Mouse (Mus musculus): ENCODE measurements around the gene Lmf2.
A peak's percentile ranks its signal among the peaks of the same experiment; 100 is the strongest.

Lmf2 gene

GRCm38 (mm10) chr15:89355241-89356187 is at the start of gene Lmf2, which contains the start of gene Ncaph2:
Lmf2 (minus strand) TSS chr15:89355659.
Ncaph2 (plus strand) TSS chr15:89355719.
- DNase-seq (ENCODE audit: low read depth, low spot score) = peak; percentile 84

DNA sequence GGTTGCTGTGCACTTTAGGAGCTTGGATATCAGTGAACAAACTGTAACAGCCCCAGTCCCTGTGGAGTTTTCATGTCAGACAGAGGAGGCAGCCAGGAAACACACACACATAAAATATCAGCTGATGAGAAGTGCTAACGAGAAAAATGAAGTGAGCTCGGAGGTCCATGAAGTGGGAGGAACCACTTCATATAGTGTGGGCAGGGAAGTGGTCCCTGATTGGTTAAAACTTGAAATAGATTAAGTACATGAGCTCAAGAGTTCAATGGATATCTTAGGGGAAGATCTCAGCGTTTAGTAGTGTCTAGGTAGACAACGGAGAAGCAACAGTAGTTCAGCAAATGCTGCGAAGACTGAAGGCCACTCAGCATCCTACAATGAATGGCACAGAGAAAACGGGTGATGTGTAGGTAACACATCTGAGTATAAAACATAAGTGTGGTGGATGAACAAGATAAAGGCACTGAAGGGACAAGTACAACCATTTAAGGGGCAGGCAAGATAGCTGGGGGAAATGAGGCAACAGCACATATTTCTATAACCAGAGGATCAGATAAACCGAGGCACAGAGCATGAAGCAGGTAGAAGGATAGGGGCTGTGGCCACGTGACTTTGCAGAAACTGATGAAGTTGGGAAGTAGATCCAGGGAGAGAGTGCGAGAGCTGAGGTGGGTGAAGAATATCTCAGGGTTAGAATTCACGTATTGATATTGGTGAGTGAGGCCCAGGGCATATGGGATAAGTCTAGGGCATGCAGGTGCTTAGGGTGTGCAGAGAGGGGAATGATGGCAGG is 49.6 kb upstream of the Lmf2 start:
- no peak for DNase-seq (ENCODE audit: low read depth, low spot score)

- DNase-seq (ENCODE audit: low read depth, low spot score) = no peak
Measured at GRCm38 (mm10) chr15:89402471-89402870, 47.0 kb upstream of the Lmf2 start.

DNA sequence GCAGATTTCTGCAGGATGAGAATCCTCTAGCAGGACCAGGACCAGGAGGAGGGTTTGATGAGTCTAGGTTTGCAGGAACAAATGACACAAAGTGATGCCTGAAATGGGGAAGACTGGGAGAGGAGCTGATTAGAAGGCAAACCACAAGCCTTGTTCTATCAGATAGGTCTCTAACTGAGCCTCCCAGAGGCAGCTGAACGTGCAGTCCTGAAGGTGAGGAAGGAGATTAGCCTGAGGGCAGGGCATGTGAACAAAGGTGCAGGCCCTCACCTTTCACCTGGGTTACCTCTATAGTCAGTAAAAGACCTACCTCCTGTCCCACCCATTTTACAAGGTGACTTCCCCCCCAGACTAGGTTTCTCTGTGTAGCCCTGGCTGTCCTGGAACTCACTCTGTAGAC is 44.3 kb upstream of the Lmf2 start:
- DNase-seq (ENCODE audit: low read depth, low spot score) = no peak

GRCm38 (mm10) chr15:89398146-89398545 is 42.7 kb upstream of the Lmf2 start:
- DNase-seq (ENCODE audit: low read depth, low spot score) = no peak

DNA sequence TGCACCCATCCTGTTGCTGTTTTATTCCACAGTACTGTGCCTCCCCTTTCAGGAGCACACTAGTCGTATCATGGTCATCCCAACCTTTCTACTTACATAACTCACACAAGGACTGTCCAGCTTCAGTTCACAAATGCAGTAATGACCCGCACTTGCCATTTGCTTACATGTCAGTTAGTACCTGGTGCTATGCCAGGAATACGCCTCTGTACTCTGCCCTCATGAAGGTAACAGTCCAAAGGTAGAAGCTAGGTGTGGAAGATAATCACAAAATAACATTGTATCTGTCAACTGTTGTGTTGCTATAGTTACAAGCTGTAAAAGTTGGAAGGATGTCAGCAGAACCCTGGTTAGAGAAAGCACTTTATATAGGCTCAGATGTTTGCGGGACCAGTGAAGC is 41.4 kb upstream of the Lmf2 start:
- no peak for DNase-seq (ENCODE audit: low read depth, low spot score)

DNA sequence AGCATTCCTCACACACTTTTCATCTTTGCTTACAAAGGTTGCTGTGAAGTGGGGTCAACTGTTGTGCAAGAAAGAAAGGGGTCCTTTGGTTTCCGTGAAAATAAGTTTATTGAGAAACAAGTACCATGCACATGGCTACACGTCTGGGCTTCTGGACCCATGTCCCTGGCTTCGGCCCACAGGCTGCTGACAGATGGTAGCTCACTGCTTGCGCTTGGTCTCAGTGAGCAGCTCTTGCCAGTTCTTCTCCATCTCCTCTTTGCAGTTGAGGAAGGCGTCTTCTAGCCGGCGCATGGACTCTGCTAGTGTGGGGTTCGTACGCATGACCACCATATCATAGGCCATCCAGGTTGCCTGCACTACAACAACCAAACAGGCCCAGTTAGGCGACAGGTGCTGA is 34.6 kb upstream of the Lmf2 start:
- DNase-seq (ENCODE audit: low read depth, low spot score) = no peak

DNA sequence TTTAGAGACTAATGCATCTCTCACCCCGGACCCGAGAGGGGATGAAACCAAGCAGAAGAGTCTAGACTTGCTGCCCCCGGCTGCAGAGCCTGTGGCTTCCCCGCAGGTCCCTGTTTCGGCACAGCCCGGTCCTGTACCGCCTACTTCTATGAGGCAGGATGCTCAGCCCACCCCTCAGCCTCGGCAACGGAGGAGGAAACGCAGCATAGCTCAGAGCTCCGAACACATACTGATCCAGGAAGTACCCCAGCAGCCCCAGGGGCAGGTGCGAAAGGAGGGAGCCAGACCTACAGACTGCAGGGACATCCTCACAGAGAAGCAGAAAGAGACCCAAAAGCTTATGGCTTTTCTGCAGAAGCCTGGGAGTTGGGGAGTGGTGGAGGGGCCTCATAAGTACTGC is 31.7 kb upstream of the Lmf2 start:
- DNase-seq (ENCODE audit: low read depth, low spot score) = no peak

- DNase-seq (ENCODE audit: low read depth, low spot score) = no peak
Measured at GRCm38 (mm10) chr15:89384617-89385016, 29.2 kb upstream of the Lmf2 start, which contains the start of gene Klhdc7b. Klhdc7b (plus strand) TSS chr15:89384917.

DNA sequence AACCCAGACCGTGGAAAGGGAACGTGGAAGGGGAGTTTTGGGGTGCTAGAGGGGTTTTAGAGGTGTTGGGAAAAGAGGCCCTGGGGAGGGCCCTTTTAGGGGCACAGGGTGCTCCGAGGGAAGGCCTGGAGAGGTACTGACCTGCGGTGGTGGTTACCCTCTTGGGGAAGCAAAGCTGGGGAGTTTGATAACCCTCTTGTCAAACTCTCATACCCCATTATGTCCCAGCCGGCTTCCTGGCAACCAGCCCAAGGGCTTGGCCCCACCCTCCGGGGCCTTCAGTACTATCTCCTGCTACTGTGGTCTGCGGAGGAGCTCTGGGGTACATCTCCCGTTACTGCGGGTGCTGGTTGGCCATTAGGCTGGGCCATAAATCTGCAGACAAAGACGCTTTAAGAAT is 24.0 kb upstream of the Lmf2 start:
- no peak for DNase-seq (ENCODE audit: low read depth, low spot score)

GRCm38 (mm10) chr15:89378831-89379401 is 23.5 kb upstream of the Lmf2 start, which contains the start of gene Odf3b:
Odf3b (minus strand) TSS chr15:89379282.
- DNase-seq (ENCODE audit: low read depth, low spot score) = no peak

GRCm38 (mm10) chr15:89377938-89378828 is 22.7 kb upstream of the Lmf2 start:
- no peak for DNase-seq (ENCODE audit: low read depth, low spot score)

DNA sequence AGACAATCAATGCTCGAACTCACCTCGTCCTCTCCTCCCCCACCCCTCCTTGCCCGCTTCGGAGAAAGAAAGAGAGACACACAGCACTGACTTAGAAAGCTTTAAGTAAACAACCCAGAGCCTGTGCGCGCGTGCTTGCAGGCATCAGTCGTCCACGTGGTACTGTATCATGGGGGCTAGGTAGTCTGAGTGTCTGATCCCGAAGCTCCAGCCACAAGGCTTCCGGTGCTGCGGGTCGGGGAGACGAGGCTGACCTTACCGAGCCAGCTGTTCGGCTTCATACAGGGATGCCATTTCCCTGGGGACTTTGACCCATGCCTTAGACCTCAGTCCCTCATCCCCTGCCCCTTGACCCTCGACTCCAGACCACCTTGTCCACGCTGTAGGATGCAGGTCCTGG is 21.9 kb upstream of the Lmf2 start:
- DNase-seq (ENCODE audit: low read depth, low spot score) = no peak

DNA sequence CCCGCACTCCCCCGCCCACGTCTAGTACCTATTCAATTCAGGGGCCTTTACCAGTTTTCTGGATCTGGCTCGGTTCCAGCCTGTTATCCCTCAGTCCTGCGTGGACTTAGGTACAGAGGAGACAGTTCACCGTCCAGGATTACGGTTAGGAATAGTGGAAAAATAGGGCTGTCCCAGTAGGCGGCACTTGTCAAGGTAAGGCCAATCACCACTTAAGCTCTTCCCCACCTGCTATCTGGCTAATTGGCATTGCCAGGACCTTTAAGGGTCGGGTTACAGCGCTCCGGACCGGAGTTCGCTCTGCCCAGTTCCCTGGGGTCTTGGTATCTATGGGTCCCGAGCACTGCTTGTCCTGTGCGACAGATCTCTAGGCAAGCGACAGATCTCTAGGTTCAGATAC is 21.5 kb upstream of the Lmf2 start, which contains the start of gene Tymp:
Gene Tymp, minus strand, starts transcription at position 83 of the 400 bp plus-strand sequence.
- DNase-seq (ENCODE audit: low read depth, low spot score) = no peak

DNA sequence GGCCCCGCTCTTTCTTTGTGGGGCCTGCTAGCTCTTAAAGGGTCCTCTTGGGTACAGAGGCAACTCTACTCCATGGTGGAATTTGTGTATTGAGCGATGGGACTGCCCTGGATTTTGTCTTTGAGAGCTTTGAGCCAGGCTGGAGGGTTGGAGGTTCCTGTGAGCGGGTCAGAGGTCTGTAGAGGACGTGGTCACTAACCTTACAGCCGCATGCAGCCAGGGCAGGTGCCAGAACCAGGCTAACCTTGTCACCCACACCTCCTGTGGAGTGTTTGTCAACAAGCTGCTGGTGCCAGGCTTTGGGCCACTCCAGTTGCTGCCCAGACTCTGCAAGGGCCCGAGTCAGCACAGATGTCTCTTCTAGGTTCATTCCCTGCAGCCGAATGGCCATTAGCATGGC is 20.6 kb upstream of the Lmf2 start:
- DNase-seq (ENCODE audit: low read depth, low spot score) = no peak

GRCm38 (mm10) chr15:89374801-89375534 is 19.5 kb upstream of the Lmf2 start:
- DNase-seq (ENCODE audit: low read depth, low spot score) = no peak

DNA sequence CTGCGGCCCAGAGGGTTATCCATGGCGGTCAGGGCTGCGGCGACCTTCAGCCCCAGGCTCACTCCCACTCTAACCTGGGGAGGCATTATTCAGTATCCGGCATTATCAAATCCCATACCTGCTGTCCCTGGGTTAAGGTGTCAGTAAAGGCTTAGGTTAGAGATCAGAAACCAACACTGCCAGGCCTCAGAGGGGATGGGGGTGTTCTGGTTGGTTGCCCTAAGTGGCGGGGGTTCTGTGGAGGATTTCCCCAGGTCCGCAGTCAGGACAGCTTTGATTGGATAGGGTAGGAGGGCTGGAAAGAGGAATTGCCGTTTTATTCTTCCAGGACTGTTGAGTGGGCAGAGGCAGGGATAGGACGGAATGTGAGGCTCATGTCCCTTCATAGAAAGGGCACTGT is 18.9 kb upstream of the Lmf2 start:
- no peak for DNase-seq (ENCODE audit: low read depth, low spot score)

DNA sequence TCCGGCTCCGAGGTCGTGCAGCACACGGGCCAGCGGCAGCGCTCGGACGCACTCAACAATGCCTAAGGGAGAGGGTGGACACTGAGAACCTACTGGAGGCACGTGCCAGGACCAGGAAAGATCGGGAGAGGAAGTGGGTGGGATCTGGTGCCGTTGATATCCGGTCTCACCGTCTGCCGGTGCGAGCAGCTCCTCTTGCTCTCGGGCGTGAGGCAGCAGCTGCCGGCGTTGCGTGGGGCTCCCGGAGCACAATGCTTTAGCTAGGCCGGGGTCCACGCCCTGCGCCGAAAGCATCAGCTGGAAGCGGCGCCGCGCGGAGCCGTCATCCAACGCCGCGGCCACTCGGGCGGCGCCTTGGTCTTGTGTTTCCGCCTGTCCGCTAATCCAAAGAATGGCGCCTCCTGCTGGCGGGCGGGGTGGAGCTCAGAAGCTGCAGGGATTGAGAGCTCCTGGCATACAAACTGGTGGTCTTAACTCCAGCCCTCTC is 18.3 kb upstream of the Lmf2 start, which contains the start of gene Sco2:
Gene Sco2, minus strand, starts transcription at position 85 of the 487 bp plus-strand sequence.
- DNase-seq (ENCODE audit: low read depth, low spot score) = peak; percentile 86

DNA sequence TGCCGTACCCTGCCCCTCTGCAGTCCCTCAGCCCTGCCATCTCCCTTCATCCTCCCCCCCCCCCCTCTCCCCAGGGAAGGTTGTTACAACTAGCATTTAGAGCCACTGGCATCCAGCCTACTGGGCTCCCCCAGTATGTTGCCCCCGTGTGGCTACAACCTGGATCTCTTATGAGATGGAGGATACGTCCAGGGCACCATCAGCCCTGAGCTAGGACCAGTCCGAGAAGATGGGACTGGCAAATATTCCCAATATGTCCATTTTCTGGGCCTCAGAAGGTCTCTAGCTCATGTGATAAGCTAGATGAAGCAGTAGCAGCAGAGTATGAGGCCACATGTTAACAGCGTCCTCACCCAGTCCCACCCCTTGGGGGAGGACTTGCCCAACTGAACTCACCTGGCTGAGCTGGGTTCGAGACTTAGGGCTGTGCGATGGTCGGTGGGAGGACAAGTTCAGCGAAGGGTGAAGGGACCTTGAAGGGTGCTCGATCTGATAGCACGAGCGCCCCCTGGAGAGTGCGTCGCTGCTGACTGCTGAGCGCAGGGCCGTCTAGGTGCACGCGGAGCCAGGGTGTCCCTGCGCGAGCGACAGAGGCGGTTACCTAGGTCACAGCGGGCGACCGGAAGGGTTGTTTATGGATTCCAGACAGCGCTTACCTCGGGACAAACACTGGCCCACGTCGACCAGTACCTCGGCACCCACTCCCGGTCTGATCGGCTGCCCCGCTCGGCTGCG is 17.7 kb upstream of the Lmf2 start:
- DNase-seq (ENCODE audit: low read depth, low spot score) = peak; percentile 66
